Mouse (Mus musculus): ENCODE data around the gene Ranbp17. TPM values are rescaled to one million over a fixed set of nuclear protein-coding genes. Genes with fewer than 3 reads are reported as not detected.

The Ranbp17 gene
- polyA plus RNA-seq, 1 experiment from 2014 or later, result 5.1 TPM

DNA sequence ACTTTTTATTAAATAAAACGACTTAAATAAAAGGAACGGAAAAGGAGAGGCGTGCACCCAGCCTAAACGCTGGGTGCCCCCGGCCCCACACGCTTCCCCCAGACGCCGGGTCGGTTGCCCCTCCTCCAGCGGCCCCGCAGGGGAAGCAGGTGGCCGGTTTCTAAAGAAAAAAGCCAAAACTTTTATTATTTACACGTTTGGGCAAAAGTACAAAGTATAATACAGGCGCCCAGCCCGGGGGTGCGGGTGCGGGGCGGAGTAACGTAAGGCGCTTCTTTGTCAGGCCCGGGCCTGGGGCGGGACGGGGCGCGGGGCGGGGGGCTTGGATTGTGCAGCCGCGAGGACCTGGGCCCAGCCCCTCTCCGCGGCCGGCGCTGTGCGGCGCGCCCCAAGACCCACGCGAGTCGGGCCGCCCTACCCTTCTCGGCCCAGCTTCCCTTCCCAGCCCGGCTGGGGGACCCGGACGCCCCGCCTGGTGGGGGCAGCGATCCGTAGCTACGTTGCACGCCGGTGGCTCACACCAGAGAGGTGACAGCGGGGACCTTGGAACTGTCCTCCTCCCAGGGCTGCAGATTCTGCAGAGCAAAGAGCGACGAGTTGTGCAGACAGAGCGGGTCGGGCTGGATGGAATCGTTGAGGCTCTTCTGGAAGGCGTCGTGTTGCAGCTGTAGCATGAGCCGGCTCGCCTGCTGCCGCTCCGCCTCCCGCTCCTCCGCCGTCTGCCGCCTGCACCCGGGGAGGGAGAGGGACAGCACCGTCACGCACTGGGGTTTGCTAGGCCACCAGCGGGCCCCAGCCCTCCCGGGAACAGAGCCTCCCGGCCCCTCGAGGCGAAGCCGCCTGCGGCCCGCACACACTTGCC is 312.6 kb downstream of the Ranbp17 start:
- peak overlapping the region; percentile 55 for H3K4me2 ChIP-seq
- under 1% methylated on average over 74 of the region's 76 CpGs for WGBS
- H3K4me3 ChIP-seq, result peak overlapping the region; percentile 32
- peak; percentile 40; the same call in 1 of the 2 replicates for ATAC-seq (ENCODE audit: borderline replicate concordance, extremely low read depth, low FRiP score, low TSS enrichment)
- H3K9ac ChIP-seq, result 0 out of 2 replicates have a peak overlapping the region, but pooled peaks have one; percentile 3
- peaks cover 100% of the 10 kb centered on the region for H3K27me3 ChIP-seq
- no peaks in the 10 kb centered on the region for H3K36me3 ChIP-seq
- H3K9me3 ChIP-seq, result no peaks in the 10 kb centered on the region
- no peak overlapping the region for H3K27ac ChIP-seq
- peaks cover 43% of the 10 kb centered on the region for H3K4me1 ChIP-seq

GRCm38 (mm10) chr11:33199906-33200763 is 313.4 kb downstream of the Ranbp17 start:
- 1% methylated on average over 45 of the region's 45 CpGs for WGBS
- H3K9ac ChIP-seq, result no peak overlapping the region
- no peak overlapping the region for H3K27ac ChIP-seq
- H3K9me3 ChIP-seq, result no peaks in the 10 kb centered on the region
- H3K27me3 ChIP-seq, result peaks cover 100% of the 10 kb centered on the region
- ATAC-seq (ENCODE audit: borderline replicate concordance, extremely low read depth, low FRiP score, low TSS enrichment), result no peak
- H3K4me2 ChIP-seq, result peak overlapping the region; percentile 55
- no peaks in the 10 kb centered on the region for H3K36me3 ChIP-seq
- peak overlapping the region; percentile 32 for H3K4me3 ChIP-seq
- peaks cover 43% of the 10 kb centered on the region for H3K4me1 ChIP-seq

GRCm38 (mm10) chr11:33199117-33199514 is 314.4 kb downstream of the Ranbp17 start:
- Histone ChIP-seq H3K4me3 (no peak overlapping the region), H3K9me3 (no peaks in the 10 kb centered on the region), H3K4me2 (no peak overlapping the region), H3K36me3 (no peaks in the 10 kb centered on the region), H3K27ac (no peak overlapping the region), H3K27me3 (peaks cover 97% of the 10 kb centered on the region), H3K4me1 (peaks cover 42% of the 10 kb centered on the region), H3K9ac (no peak overlapping the region)
- WGBS, result 4% methylated on average over 15 of the region's 15 CpGs
- no peak for ATAC-seq (ENCODE audit: borderline replicate concordance, extremely low read depth, low FRiP score, low TSS enrichment)

DNA sequence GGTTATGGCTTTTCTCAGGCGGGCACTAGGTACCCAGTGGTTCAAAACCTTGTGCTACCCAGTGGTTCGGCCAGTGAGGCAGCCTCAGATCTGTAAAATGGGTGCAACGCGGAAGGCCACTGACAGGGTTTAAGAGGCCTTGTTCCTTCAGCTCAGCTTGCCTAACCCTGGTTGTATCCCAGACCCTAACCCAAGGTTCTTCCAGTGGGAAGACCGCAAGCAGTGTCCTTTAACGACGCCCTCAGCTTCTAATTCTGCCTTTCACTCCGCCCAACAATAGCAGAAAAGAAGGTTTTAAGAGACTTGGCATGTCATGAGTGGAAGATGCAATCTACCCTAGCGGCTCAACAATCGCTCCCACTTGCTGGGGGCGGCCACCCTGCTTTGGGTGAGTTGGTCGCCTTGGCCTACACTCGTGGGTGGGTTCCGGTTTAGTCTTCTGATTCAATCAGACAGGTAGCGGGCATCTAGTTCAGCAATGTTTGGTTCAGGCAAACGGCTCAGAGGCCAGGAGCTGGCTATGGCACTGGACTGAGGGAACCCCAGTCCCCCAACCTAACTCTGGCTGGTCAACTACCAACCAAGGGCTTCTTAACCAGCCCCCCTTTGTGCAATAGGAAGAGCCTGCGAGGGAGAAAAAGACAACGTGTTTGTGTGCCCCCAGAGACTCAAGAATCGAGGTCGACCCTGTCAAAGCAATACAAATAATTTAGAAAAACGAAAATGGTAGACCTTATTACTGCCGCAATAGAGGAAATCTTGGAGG is 315.0 kb downstream of the Ranbp17 start:
- no peak overlapping the region for H3K4me2 ChIP-seq
- WGBS, result 29% methylated on average over 22 of the region's 22 CpGs

GRCm38 (mm10) chr11:33197673-33198072 is 315.9 kb downstream of the Ranbp17 start:
- Histone ChIP-seq H3K9ac (no peak overlapping the region), H3K36me3 (no peaks in the 10 kb centered on the region), H3K9me3 (no peaks in the 10 kb centered on the region), H3K27me3 (peaks cover 97% of the 10 kb centered on the region), H3K4me1 (peaks cover 32% of the 10 kb centered on the region), H3K4me3 (no peak overlapping the region), H3K27ac (no peak overlapping the region), H3K4me2 (no peak overlapping the region)
- ATAC-seq (ENCODE audit: borderline replicate concordance, extremely low read depth, low FRiP score, low TSS enrichment), result no peak
- 20% methylated on average over 15 of the region's 15 CpGs for WGBS

More for the DNA sequence above, 315.0 kb downstream of the Ranbp17 start:
- no peaks in the 10 kb centered on the region for H3K36me3 ChIP-seq
- H3K9me3 ChIP-seq, result no peaks in the 10 kb centered on the region
- no peak for ATAC-seq (ENCODE audit: borderline replicate concordance, extremely low read depth, low FRiP score, low TSS enrichment)
- H3K4me1 ChIP-seq, result peaks cover 39% of the 10 kb centered on the region
- H3K27ac ChIP-seq, result no peak overlapping the region
- H3K27me3 ChIP-seq, result peaks cover 97% of the 10 kb centered on the region
- no peak overlapping the region for H3K9ac ChIP-seq
- H3K4me3 ChIP-seq, result no peak overlapping the region

GRCm38 (mm10) chr11:33197133-33197514 is 316.4 kb downstream of the Ranbp17 start:
- Histone ChIP-seq H3K9ac (no peak overlapping the region), H3K4me3 (no peak overlapping the region), H3K27ac (no peak overlapping the region), H3K36me3 (no peaks in the 10 kb centered on the region), H3K27me3 (peaks cover 94% of the 10 kb centered on the region), H3K9me3 (no peaks in the 10 kb centered on the region), H3K4me2 (no peak overlapping the region), H3K4me1 (peaks cover 32% of the 10 kb centered on the region)
- WGBS, result 30% methylated on average over 13 of the region's 13 CpGs
- ATAC-seq (ENCODE audit: borderline replicate concordance, extremely low read depth, low FRiP score, low TSS enrichment), result no peak

DNA sequence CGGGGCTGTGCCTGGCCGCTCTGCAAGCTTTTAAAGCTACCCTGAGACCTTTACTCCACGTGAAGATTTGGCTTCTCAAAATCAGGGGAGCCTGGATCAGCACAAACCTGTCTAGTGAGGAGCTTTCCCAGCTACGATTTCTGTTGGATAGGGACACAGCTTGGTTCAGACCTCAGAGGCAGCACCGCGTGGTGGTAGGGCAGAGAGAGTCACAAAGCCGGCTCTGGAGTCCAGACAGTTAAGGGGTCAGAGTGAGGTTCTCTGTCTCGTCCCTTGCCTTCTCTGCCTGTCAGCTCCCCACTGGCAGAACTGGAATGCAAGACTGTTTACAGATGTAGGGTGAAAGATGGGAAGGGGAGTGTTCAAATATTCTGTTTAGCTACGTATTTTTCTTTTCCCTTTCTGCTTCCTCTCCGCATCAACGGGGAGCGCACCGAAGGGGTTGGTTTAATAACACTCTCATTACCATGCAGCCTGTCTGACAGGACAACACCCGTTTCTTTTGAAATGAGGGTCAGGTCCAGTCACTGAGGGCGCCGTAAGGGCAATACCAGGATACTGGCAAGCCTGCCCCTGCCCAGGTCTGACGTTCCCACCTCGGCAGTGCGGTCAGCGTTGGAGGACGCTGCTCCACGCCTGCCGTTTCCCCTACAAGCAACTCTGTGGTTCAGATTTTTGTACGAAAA is 317.0 kb downstream of the Ranbp17 start:
- no peak overlapping the region for H3K4me3 ChIP-seq
- no peak overlapping the region for H3K4me2 ChIP-seq
- peaks cover 93% of the 10 kb centered on the region for H3K27me3 ChIP-seq
- peaks cover 29% of the 10 kb centered on the region for H3K4me1 ChIP-seq
- H3K9me3 ChIP-seq, result no peaks in the 10 kb centered on the region
- 14% methylated on average over 24 of the region's 24 CpGs for WGBS
- no peak overlapping the region for H3K27ac ChIP-seq
- no peaks in the 10 kb centered on the region for H3K36me3 ChIP-seq
- ATAC-seq (ENCODE audit: borderline replicate concordance, extremely low read depth, low FRiP score, low TSS enrichment), result no peak
- H3K9ac ChIP-seq, result no peak overlapping the region

DNA sequence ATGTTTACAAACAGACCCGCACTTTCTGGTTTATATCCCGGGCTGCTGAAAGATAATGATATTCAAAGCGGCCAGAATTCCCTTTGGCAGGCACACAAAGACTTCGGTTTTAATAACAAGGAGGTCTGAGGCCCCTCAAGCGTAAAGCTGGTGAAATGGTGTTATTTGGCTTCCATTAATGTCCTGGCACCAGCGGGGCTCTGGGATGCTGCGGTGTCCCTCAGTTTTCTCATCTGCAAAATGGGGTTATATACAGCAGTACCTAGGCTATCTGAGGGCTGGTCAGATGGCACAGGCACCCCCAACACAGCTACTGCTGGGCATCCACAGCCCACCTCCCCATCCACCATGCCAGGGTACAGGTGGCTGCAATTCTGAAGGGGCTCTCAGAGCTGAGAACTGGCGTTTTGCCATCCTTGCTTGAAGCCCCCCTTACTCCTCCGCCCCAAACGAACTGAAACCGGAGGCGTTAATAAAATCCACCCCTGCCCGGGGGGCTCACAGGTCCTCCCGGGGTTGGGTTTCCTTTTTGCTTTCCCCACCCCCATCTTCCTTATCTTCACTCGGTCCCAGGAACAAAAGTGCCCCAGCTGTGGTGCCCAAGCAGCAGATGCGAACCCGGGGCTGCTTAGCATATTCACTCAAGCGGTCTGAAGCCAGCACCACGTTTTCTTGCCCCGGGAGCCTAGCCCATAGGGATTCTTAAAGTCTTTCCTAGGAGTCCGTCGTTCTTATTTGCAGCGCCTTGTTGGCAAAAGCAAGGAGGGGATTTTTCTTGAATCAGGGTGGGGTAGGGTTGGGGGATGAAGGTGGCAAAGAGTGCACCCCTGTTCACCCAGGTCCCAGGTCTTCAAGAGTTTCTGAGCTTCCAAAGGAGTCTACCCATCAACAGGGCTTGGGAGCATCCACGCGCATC is 317.8 kb downstream of the Ranbp17 start:
- Histone ChIP-seq H3K9ac (no peak overlapping the region), H3K4me2 (no peak overlapping the region), H3K27me3 (peaks cover 93% of the 10 kb centered on the region), H3K36me3 (no peaks in the 10 kb centered on the region), H3K4me1 (peaks cover 21% of the 10 kb centered on the region), H3K4me3 (no peak overlapping the region), H3K9me3 (no peaks in the 10 kb centered on the region), H3K27ac (no peak overlapping the region)
- WGBS, result 5% methylated on average over 25 of the region's 25 CpGs
- ATAC-seq (ENCODE audit: borderline replicate concordance, extremely low read depth, low FRiP score, low TSS enrichment), result no peak

- peaks cover 93% of the 10 kb centered on the region for H3K27me3 ChIP-seq
- no peak overlapping the region for H3K9ac ChIP-seq
- no peak overlapping the region for H3K4me2 ChIP-seq
- no peaks in the 10 kb centered on the region for H3K36me3 ChIP-seq
- ATAC-seq (ENCODE audit: borderline replicate concordance, extremely low read depth, low FRiP score, low TSS enrichment), result no peak
- no peak overlapping the region for H3K4me3 ChIP-seq
- peaks cover 14% of the 10 kb centered on the region; the same call in 1 of the 2 replicates for H3K4me1 ChIP-seq
- WGBS, result 20% methylated on average over 7 of the region's 7 CpGs
- no peaks in the 10 kb centered on the region for H3K9me3 ChIP-seq
- no peak overlapping the region for H3K27ac ChIP-seq
Observed at GRCm38 (mm10) chr11:33195061-33195460, 318.5 kb downstream of the Ranbp17 start.

DNA sequence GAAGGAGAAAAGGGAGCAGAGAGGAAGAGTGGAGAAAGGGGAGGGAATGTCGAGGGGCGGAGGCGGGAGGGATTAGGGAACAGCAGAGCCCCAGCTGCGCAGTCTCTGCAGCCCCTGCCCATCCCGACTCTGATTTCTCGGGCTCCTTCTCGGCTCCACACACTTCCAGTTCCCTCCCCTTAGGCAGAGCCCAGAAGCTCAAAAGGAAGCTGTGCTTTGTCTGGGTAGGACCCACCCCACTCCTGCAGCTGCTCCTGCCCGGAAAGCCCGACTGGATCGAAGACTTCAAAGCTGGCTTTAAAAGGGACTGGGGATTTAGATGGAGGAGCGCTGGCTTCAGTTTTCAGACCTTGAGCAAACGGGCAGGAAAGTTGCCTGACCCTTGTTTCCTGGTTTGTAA is 319.9 kb downstream of the Ranbp17 start:
- peak overlapping the region; percentile 26; the same call in 1 of the 2 replicates for H3K4me2 ChIP-seq
- H3K4me3 ChIP-seq, result no peak overlapping the region
- no peaks in the 10 kb centered on the region for H3K36me3 ChIP-seq
- no peak overlapping the region for H3K9ac ChIP-seq
- no peaks in the 10 kb centered on the region for H3K9me3 ChIP-seq
- 0 out of 2 replicates have a peak, but pooled peaks cover 9% of the 10 kb centered on the region for H3K4me1 ChIP-seq
- WGBS, result 4% methylated on average over 12 of the region's 12 CpGs
- no peak overlapping the region for H3K27ac ChIP-seq
- no peak for ATAC-seq (ENCODE audit: borderline replicate concordance, extremely low read depth, low FRiP score, low TSS enrichment)
- H3K27me3 ChIP-seq, result peaks cover 79% of the 10 kb centered on the region
